Comparison of ENCODE assay signal across 30 mouse cellular contexts in genomic region chr2:79945898-79946675, GRCm38 (mm10).
DNase-seq lines count a peak whose midpoint lies in the region; ATAC-seq and TF ChIP-seq lines count a peak whose summit lies in the region.
"Had no signal": no experiment of that assay in that cellular context is flagged by ENCODE, and none has a peak within 500 bp of the region (broad histone marks: within the 10 kb centered on the region; RNA-seq: fewer than 3 reads in every experiment).

No protein-coding gene starts in this region.

- H3K27ac ChIP-seq in heart, embryonic 13.5 days (replicated peaks) = 0 out of 2 replicates have a peak overlapping the region, but pooled peaks have one; percentile 24
- no peak overlapping the region for H3K27ac ChIP-seq in heart, adult 2 months
- no peak overlapping the region for H3K27ac ChIP-seq in CH12.LX (ENCODE audit: insufficient read depth, low read depth)
- no peak overlapping the region for H3K27ac ChIP-seq in liver, embryonic 12.5 days
- H3K27ac ChIP-seq: embryonic facial prominence, embryonic 13.5 days; forebrain, embryonic 10.5 days; forebrain, embryonic 15.5 days; hindbrain, postnatal 0 days; intestine, embryonic 15.5 days; layer of hippocampus, adult 2 months; liver, embryonic 13.5 days had no signal

- no peak for TF ChIP-seq RAD21 in CH12.LX (IDR thresholded peaks at IDR 0.05; ENCODE audit: low read depth, low read length)

- ATAC-seq in heart, embryonic 13.5 days (ENCODE audit: extremely low read depth, insufficient number of reproducible peaks, low FRiP score, low TSS enrichment) = no peak
- 0 out of 2 replicates have a peak, but pooled peaks have one; percentile 50 for ATAC-seq in megakaryocyte-erythroid progenitor cell, adult 5-6 weeks (replicated peaks; ENCODE audit: low FRiP score, low TSS enrichment, poor library complexity, severe bottlenecking)
- ATAC-seq in liver, embryonic 12.5 days = no peak
- ATAC-seq: forebrain, embryonic 15.5 days; hindbrain, postnatal 0 days; intestine, embryonic 15.5 days; lung, postnatal 0 days had no signal

- no peaks in the 10 kb centered on the region for H3K79me2 ChIP-seq in heart, adult 2 months (replicated peaks; ENCODE audit: control insufficient read depth, insufficient read depth, low read length)
- H3K79me2 ChIP-seq in CH12.LX (replicated peaks; ENCODE audit: control insufficient read depth, extremely low read depth, insufficient read depth, poor library complexity, severe bottlenecking) = no peaks in the 10 kb centered on the region

- intact Hi-C loops in heart, adult 2 months (cut with DNase I) = no loop called here

- TF ChIP-seq POLR2A in heart, adult 2 months (IDR thresholded peaks at IDR 0.05; ENCODE audit: insufficient read depth, low read depth, low read length) = no peak
- no peak for TF ChIP-seq POLR2A in CH12.LX (IDR thresholded peaks at IDR 0.05; ENCODE audit: low read depth, low read length)

- H3K4me1 ChIP-seq in heart, embryonic 13.5 days = peaks cover 12% of the 10 kb centered on the region
- H3K4me1 ChIP-seq in heart, adult 2 months (ENCODE audit: control insufficient read depth, insufficient read depth, low read length) = peaks cover 1% of the 10 kb centered on the region; the same call in 1 of the 2 replicates
- peaks cover 0 to 25% of the 10 kb centered on the region in 2 experiments; a peak in 2 of 4 replicates for H3K4me1 ChIP-seq in CH12.LX (ENCODE audit: control insufficient read depth in 1 of 2, insufficient read depth in 2 of 2)
- no peaks in the 10 kb centered on the region for H3K4me1 ChIP-seq in liver, embryonic 12.5 days
- H3K4me1 ChIP-seq: embryonic facial prominence, embryonic 13.5 days; forebrain, embryonic 15.5 days; intestine, embryonic 15.5 days; liver, embryonic 13.5 days had no signal

- H3K4me3 ChIP-seq in heart, embryonic 13.5 days = no peak overlapping the region
- no peak overlapping the region for H3K4me3 ChIP-seq in heart, adult 2 months
- no peak overlapping the region for H3K4me3 ChIP-seq in CH12.LX (replicated peaks in 1 of 3; ENCODE audit: low read depth in 2 of 3, low read length in 2 of 3, poor library complexity in 1 of 3)
- no peak overlapping the region for H3K4me3 ChIP-seq in liver, embryonic 12.5 days
- H3K4me3 ChIP-seq: embryonic facial prominence, embryonic 13.5 days; forebrain, embryonic 10.5 days; forebrain, embryonic 15.5 days; intestine, embryonic 15.5 days; layer of hippocampus, adult 2 months; liver, embryonic 13.5 days had no signal

- 31% methylated on average over 8 of the region's 8 CpGs for WGBS in heart, embryonic 13.5 days
- 29% methylated on average over 8 of the region's 8 CpGs for WGBS in heart, adult 2 months
- WGBS in liver, embryonic 12.5 days (ENCODE audit: insufficient replicate concordance) = 40% methylated on average over 8 of the region's 8 CpGs

- H3K4me2 ChIP-seq in heart, embryonic 13.5 days = no peak overlapping the region
- H3K4me2 ChIP-seq in CH12.LX (ENCODE audit: insufficient read depth, low read depth, poor library complexity, severe bottlenecking) = no peak overlapping the region
- H3K4me2 ChIP-seq in liver, embryonic 12.5 days = no peak overlapping the region
- H3K4me2 ChIP-seq: embryonic facial prominence, embryonic 13.5 days; forebrain, embryonic 15.5 days; intestine, embryonic 15.5 days; liver, embryonic 13.5 days had no signal

- dilution Hi-C loops in CH12.LX (cut with MboI; ENCODE audit: extremely low pct_ligation_motif_present, extremely low pct_unique_long_range_greater_than_20kb, low sequenced_read_pairs) = no loop called here

- no peaks in the 10 kb centered on the region for H3K36me3 ChIP-seq in heart, embryonic 13.5 days
- H3K36me3 ChIP-seq in heart, adult 2 months (ENCODE audit: control insufficient read depth, insufficient read depth, low read length) = no peaks in the 10 kb centered on the region
- no peaks in the 10 kb centered on the region for H3K36me3 ChIP-seq in CH12.LX (replicated peaks in 1 of 2; ENCODE audit: control insufficient read depth in 1 of 2, insufficient read depth in 1 of 2, low read length in 1 of 2)
- no peaks in the 10 kb centered on the region for H3K36me3 ChIP-seq in liver, embryonic 12.5 days
- H3K36me3 ChIP-seq: embryonic facial prominence, embryonic 13.5 days; forebrain, embryonic 10.5 days; forebrain, embryonic 15.5 days; G1E; intestine, embryonic 15.5 days; liver, embryonic 13.5 days had no signal

- DNase-seq in heart, adult 2 months = no peak
- DNase-seq in A20 (ENCODE audit: low read depth, low spot score) = peak; percentile 39
- peak; percentile 42 for DNase-seq in CH12.LX (ENCODE audit: extremely low read depth)
- DNase-seq in layer of hippocampus, postnatal 14 days (ENCODE audit: low spot score in 2 of 2) = no peak
- DNase-seq: adrenal gland, postnatal 14 days; B cell, adult 2 months; cerebellum, adult 11-12 months; cerebellum, adult 9-11 months; kidney, adult 9 months; kidney, postnatal 25 days; left cerebral cortex, postnatal 4 days; liver, embryonic 13.5 days; lung, adult 18-20 months; lung, postnatal 4 days; midbrain, embryonic 14.5 days; right cerebral cortex, adult 18-20 months; spleen, adult 18-20 months; thymus, adult 2 months; thymus, postnatal 36 days had no signal

- no peaks in the 10 kb centered on the region for H3K9me3 ChIP-seq in heart, embryonic 13.5 days
- H3K9me3 ChIP-seq in CH12.LX (replicated peaks; ENCODE audit: low read length) = no peaks in the 10 kb centered on the region
- no peaks in the 10 kb centered on the region for H3K9me3 ChIP-seq in liver, embryonic 12.5 days (replicated peaks)
- H3K9me3 ChIP-seq: embryonic facial prominence, embryonic 13.5 days; forebrain, embryonic 10.5 days; forebrain, embryonic 15.5 days; G1E; intestine, embryonic 15.5 days; liver, embryonic 13.5 days had no signal

- no peaks in the 10 kb centered on the region for H3K27me3 ChIP-seq in heart, embryonic 13.5 days (replicated peaks)
- no peaks in the 10 kb centered on the region for H3K27me3 ChIP-seq in heart, adult 2 months (ENCODE audit: control insufficient read depth, insufficient read depth, low read length)
- H3K27me3 ChIP-seq in CH12.LX (replicated peaks) = no peaks in the 10 kb centered on the region
- no peaks in the 10 kb centered on the region for H3K27me3 ChIP-seq in liver, embryonic 12.5 days (replicated peaks)
- H3K27me3 ChIP-seq: embryonic facial prominence, embryonic 13.5 days; forebrain, embryonic 15.5 days; intestine, embryonic 15.5 days; liver, embryonic 13.5 days had no signal

- in situ Hi-C loops in CH12.LX (cut with MboI; ENCODE audit: low pct_ligation_motif_present, low pct_unique_long_range_greater_than_20kb, low sequenced_read_pairs) = no loop called here

- TF ChIP-seq EP300 in heart, adult 2 months (IDR thresholded peaks at IDR 0.05; ENCODE audit: insufficient read depth, low read depth, low read length) = no peak
- TF ChIP-seq EP300 in CH12.LX (IDR thresholded peaks at IDR 0.05; ENCODE audit: low read length) = 0 out of 2 replicates have a peak, but pooled peaks have one; percentile 21

- no peak for TF ChIP-seq CTCF in heart, adult 2 months (IDR thresholded peaks at IDR 0.05)
- TF ChIP-seq CTCF in CH12.LX (conservative IDR thresholded peaks at IDR 0.05 in 1 of 2, IDR thresholded peaks at IDR 0.05 in 1 of 2; ENCODE audit: low read depth in 2 of 2, low read length in 2 of 2) = no peak

- H3K9ac ChIP-seq in heart, embryonic 13.5 days = no peak overlapping the region
- no peak overlapping the region for H3K9ac ChIP-seq in heart, adult 2 months (ENCODE audit: low read depth, low read length)
- no peak overlapping the region for H3K9ac ChIP-seq in CH12.LX (ENCODE audit: insufficient read depth, low read depth)
- H3K9ac ChIP-seq in liver, embryonic 12.5 days = no peak overlapping the region
- H3K9ac ChIP-seq: embryonic facial prominence, embryonic 13.5 days; forebrain, embryonic 15.5 days; intestine, embryonic 15.5 days; liver, embryonic 13.5 days had no signal

TF ChIP-seq in CH12.LX, 34 proteins besides CTCF, POLR2A, EP300 and RAD21:
- TF ChIP-seq JUND (conservative IDR thresholded peaks at IDR 0.05; ENCODE audit: low read depth, low read length) = no peak
- no peak for TF ChIP-seq USF1 (IDR thresholded peaks at IDR 0.05; ENCODE audit: low read depth, low read length)
- TF ChIP-seq NRF1 (IDR thresholded peaks at IDR 0.05; ENCODE audit: low read depth, low read length) = no peak
- TF ChIP-seq CHD2 (IDR thresholded peaks at IDR 0.05; ENCODE audit: low read length) = no peak
- no peak for TF ChIP-seq KAT2A (IDR thresholded peaks at IDR 0.05; ENCODE audit: insufficient replicate concordance, low read length)
- TF ChIP-seq RCOR1 (conservative IDR thresholded peaks at IDR 0.05; ENCODE audit: low read depth, low read length) = no peak
- no peak for TF ChIP-seq MAZ (IDR thresholded peaks at IDR 0.05; ENCODE audit: low read depth, low read length)
- TF ChIP-seq PAX5 (IDR thresholded peaks at IDR 0.05; ENCODE audit: low read length) = no peak
- TF ChIP-seq ZKSCAN1 (IDR thresholded peaks at IDR 0.05; ENCODE audit: borderline replicate concordance, low read depth, low read length) = no peak
- no peak for TF ChIP-seq POLR2AphosphoS2 (IDR thresholded peaks at IDR 0.05; ENCODE audit: low read depth, low read length)
- no peak for TF ChIP-seq JUN (IDR thresholded peaks at IDR 0.05; ENCODE audit: insufficient read depth, low read depth, low read length)
- no peak for TF ChIP-seq ZC3H11A (IDR thresholded peaks at IDR 0.05; ENCODE audit: low read depth, low read length)
- no peak for TF ChIP-seq MAX (IDR thresholded peaks at IDR 0.05; ENCODE audit: low read length)
- TF ChIP-seq TBP (conservative IDR thresholded peaks at IDR 0.05; ENCODE audit: low read depth, low read length) = no peak
- TF ChIP-seq BHLHE40 (IDR thresholded peaks at IDR 0.05; ENCODE audit: low read depth, low read length) = no peak
- no peak for TF ChIP-seq HCFC1 (IDR thresholded peaks at IDR 0.05; ENCODE audit: low read depth, low read length)

Comparison
In these comparisons a context has a peak if more than half of its experiments do, and no peak if none do; other contexts are left out.
1. DNase-seq: peak in A20 (single experiment) and CH12.LX (single experiment); none in heart, adult 2 months (0 of 2) and layer of hippocampus, postnatal 14 days (0 of 2).